Mouse (Mus musculus) gastrocnemius, postnatal 4 days (tissue): ENCODE data around the gene Eps8l1. TPM values are rescaled to one million over a fixed set of nuclear protein-coding genes. Genes with fewer than 3 reads are reported as not detected.
A peak's percentile ranks its signal among the peaks of the same experiment; 100 is the strongest.
"Not testable (repeated sequence)": the region's sequence is repeated elsewhere in the genome, so short reads cannot be mapped to it uniquely, and the experiment has no call there.

Source experiments
- DNase-seq, 2 experiments: peaks; one replicate each; pipeline ENCODE4 v3.0.0; 2021 to 2022; ENCODE audit warnings: low spot score in 2 of 2, mixed read lengths in 2 of 2
- total RNA-seq, 2 experiments: library from RNA; stranded (reverse); gene quantifications; 2 replicates each; pipeline ENCODE4 v1.2.3; 2021

The Eps8l1 gene
- total RNA-seq, 2 experiments from 2014 or later: 2.4 to 5.1 TPM

DNA sequence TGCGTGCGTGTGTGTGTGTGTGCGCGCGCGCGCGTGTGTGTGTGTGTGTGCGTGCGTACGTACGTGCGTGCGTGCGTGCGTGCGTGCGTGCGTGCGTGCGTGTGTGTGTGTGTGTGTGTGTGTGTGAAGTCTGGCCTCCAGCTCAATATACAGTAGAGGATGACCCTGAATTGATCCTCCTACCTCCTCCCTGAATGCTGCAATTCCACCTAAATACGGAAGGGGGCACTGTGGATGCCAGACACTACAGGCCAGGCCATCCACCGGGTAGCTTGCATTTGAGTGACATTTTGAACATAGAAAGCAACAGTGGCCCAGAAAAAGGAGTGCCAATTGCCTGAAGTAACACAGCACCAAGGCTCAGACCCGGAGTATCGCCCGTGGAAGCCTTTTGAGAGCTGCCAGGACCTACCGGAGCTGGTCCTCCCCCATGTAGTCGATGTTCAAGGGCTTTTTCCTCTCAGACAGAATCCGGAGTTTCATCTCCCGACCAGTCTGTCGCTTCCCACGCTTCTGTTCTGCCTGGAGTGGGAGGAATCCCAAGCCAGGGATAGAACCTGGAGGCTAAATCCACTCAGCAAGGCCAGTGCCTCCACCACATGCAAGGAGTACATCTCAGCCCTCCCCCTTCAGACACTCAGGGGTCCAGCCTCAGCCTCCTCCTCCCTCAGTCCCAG, 47.7 kb downstream of the Eps8l1 start:
- no peak for DNase-seq

DNA sequence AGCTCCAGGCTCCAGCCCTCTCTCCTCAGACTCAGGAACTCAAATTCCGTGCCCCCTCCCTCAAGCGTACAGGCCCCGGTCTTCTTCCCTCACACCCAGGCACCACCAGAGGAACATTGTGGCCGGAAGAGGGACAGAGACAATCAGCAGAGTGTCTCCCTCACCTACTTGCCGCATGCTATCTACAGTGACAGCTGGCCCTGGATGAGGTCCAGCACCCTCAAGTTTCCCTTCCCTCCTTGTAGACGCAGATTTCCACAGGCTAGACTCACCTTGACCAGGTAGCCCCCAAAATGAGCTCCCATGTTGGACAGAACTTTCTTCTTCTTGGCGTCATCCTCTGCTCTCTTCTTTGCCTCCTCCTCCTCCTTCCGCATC, 48.3 kb downstream of the Eps8l1 start:
- no peak for DNase-seq

DNA sequence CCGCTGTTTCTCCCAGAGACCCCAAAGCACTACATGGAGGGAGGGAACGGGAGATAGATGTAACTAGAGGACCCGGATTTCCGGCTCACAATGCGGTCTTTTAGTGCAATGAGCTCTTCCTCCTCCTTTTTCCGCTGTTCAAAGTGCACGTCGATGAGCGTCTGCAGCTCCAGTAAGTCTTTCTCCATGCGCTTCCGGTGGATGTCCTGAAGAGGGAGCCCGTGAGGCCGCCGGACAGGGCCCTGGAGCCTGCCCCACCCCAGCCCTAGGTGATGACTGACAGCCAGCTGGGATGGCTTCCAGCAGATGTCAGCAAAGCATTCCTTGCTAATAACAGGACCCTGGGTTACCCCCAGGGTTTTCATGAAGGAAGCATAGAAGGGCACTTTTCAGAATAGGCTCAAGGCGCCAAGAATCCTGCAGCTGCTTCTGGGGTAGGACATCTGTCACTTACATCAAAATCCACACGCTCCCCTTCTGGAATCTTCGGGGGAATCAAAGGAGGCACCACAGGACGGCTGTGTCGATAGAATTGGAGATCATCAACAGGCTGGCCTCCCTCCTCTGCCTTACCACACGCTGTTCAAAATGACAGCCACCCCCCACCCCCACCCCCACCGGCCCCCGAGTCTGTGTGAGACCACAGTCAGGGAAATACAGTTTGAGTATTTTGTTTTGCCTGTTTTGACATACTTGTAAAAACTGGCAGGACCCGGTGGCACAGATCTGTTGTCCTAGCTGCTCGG, 49.6 kb downstream of the Eps8l1 start:
- DNase-seq: peak; percentile 55 to 74

DNA sequence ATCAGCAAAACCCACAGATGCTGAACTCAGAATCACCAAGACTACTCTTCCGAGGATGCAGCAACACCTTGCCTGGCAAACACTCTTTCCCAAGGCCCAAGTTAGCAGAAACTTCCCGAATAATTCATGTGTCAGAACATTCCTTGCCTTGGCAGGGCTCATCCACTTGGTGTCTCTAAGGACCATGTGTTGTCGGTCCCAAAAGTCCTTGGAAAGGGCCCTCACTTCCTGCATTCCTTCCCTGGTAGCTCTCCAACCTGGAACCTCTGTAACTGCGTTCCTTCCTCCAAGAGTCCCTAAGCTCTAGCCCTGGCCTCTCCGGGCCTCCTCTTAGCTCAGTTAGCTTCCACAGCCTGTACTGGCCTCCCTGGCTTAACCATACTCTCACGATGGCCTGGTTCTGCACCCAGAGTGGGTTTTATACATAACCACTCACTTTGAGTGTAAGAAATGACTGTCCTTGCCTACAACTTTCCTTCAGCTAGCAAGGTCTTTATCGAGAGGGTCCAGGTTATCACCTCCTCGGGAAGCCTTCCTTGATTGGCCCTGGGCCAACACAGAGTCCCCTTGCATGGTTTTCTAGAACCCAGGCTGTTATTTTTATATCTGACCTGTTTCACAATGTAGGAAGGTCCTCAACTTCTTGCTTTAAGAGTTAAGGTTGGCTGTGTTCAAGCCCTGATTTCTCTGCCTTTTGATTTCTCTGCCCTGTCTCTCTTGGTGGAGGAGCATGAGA, 51.2 kb downstream of the Eps8l1 start:
- DNase-seq: no peak

DNA sequence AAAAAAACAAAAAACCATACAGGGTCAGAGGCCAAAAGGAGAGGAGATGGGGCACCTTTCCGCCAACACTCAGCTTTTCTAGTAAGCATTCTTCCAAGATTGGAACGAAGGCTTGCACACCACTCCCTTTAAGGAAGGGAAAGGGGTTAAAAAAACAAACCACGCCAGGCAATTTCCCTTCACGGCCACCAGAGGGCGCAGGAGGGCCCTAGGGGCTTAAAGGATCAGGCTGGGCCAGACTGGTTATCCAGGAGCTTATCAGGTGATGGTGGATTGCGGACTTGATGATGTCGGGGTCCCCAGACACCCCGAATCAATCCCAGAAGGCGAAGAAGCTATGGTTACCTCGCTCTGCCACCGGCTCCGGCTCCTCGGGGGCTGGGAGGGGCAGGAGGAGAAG, 52.8 kb downstream of the Eps8l1 start:
- no peak for DNase-seq

DNA sequence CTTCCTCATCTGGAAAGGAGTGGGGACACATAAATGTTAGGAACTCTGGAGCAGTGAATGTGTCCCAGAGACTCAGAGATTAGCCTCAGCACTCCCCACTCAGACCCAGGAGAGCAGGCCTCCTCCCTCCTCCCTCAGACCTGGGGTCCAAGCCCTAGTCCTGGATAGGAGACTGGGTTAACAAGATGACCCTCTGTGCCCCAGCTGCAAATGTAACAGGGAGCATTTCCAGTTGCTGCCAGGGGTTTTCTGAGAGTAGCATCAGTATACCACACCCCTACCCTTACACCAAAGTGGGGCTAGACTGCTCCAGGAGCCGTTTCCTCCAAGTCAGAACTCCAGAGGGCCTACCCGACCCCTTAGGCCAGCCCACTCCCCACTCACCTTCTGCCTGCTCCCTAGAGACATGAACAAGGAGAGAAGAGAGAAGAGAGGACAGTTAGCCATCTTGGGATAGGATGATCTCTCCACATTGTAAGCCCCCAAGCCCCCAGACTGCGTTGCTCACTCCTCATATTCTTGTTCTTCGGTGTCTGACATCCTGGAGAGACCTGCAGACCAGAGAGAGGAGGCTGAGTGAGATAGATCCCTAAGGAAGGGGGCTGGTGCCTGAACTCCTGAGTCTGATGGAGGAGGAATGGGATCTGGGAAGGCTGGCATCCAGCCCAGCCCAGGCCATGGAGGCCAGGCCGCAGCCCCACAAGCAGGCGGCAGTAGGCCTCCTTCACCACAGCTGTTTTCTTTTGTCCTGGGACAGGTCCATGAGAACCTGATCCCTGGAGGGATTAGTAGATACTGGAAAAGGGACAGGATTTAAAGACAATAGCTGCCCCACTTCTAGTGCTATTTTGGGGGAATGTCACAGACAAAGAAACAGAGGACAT, 53.6 kb downstream of the Eps8l1 start:
- peak in 1 of 2 experiments; percentile 52 for DNase-seq

DNA sequence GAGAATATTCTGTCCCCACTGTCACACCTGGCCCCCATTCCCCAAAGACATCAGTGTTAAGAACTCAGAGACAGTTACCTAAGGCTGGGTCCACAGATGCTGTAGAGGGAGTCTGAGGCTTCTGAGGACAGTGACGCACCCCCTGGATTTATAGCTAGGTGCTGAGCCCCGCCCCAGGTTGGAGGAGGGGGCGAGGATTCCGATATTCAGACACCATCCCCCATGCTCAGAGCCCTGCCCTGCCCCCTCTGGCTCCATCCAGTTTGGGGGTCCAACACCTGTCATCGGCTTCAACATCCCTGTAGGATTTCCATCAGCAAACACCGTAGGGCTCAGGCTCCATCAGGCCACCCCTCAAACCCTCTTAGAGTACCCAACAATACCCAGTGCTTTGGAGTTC, 55.4 kb downstream of the Eps8l1 start:
- no peak for DNase-seq

DNA sequence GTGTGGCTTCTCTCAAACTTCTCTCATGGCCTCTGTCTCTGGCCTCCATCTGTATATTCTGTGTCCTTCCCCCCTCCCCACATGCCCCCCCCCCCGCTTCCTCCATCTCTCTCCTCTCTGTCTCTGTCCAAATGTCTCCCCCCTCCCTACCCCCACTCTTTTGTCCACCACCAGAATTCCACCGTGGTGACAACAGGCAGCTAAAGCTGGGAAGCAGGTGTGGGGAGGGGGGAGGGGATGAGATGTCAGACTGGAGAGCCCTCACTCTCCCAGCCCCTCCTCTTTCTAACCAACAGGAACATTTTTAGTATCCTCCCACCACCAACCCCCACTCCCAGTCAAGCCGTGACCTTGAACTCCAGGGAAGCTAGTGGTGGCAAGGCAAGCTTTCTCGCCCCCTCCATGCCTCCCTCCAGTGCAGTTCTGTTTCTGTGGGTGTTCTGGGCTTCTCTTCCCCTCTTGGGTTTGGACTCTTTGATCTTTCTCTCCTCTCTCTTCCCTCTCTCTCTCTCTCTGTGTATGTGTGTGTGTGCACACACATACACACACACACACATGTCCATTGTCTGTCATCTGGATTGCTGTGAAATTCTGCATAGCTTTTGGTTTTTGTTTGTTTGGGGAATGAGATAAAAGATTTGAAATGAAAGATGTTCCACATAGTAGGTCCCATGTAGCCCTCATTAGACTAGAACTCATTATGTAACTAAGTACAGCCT, 56.0 kb downstream of the Eps8l1 start, which contains the start of gene Tnnt1:
Tnnt1 (minus strand) TSS at position 51 of the 719 bp plus-strand sequence.
- DNase-seq: no peak

DNA sequence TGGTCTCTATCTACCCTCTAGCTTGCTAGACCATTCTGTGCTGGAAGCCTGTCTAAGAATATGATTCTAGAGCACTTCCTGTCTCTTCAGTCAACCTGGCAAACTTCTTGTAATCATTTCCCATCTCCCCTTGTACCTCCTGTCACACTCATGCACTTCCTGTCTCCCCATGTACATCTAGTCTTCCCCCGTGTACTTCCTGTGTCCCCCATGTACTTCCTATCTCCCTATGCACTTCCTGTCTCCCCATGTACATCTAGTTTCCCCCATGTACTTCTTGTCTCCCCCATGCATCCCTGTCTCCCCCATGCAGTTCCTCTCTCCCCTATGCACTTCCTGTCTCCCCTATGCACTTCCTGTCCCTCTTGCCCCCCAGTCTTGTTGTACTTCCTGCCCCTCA, 58.0 kb downstream of the Eps8l1 start:
- no peak for DNase-seq

DNA sequence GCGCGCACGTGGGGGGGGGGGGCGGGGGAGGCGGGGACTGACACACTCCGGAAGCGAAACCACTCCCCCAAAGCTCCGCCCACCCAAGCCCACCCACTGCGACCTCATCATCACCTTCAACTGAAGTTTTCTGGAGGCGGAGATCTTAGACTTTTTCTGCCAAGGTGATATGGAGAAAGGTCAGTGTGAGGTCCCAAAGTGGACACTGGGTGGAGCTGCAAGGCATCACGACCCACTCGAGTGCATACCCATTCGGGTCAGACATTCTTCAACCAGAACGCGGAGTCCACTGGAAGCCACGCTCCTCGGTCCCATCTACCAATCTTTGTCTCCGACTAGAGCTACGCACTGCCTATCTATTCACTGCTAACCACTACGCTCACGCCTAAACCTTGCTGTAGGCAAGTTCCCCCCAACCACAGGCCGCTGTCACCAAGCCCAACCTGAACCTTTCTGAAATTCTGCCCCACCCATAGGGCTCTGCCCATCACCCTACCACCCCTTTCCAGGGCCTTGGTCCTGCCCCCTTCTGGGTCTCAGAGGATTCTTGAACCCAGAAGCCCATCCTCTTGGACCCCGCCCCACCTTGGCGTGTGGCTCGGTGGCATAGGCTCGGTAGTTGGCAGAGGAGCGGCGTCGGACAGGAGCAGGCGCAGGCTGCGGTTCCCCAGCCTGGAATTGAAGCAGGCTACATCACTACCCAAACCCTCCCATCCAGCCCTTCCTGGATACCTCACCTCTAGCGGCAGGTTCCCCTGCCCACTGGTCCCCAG, 60.9 kb downstream of the Eps8l1 start:
- no peak for DNase-seq

DNA sequence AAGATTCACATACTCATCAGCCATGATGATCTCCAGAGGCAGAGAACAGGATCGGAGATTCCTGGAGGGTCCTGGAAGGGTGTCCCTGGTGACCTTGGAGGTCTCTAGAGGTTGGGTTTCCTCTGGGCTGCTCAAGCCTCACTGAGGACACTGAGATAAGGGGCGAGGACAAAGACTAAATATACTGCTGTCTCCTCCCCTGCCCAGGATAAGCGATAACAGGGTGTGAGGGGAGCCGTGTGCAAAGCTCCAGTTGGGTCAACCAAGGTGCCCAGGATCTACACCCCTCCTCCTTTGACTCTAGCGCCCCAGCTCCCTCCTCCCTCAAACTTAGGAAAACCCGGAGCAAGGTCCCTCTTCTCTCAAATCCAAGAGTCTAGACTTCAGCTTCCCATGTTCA, 61.8 kb downstream of the Eps8l1 start:
- DNase-seq: no peak

DNA sequence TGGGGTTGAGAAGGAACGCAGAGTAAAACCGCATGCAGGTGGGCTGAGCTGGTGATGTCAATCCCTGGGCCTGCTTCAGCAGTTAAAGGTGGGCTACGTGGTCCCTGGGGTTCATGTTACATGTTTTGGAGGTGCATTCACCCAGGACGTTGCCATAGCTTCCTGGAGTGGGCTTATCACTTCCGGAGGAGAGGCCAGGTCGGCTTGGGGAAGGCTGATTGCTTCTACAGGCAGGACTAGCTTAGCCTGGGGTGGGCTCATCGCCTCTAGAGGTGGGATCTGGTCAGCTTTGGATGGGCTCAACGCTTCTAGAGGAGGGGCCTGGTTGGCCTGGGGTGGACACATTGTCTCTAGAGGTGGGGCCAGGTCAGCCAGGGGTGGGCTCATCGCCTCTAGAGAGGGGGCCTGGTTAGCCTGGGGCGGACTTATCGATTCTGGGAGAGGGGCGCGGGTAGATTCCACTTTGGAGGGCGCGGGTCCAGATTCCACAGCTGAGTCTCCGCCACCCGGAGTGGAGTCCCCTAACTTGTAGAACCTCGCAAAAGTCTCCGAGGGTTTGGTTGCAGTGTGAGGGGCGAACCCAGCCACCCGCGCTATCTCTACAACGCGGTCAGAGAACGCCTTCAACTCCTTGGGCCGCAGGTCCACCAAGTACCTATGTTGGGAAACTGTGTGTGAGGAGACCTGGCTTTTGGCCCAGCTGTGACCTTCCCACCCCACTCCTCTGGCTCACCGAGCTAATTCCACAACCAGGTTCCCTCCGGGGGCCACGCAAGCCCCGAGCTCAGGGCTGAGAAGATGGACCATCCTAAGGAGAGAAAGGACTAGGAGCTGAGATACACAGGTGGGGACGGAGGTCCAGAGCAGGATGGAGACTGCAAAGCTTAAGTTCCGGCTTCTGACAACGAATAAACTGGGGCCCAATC, 63.0 kb downstream of the Eps8l1 start:
- no peak for DNase-seq

DNA sequence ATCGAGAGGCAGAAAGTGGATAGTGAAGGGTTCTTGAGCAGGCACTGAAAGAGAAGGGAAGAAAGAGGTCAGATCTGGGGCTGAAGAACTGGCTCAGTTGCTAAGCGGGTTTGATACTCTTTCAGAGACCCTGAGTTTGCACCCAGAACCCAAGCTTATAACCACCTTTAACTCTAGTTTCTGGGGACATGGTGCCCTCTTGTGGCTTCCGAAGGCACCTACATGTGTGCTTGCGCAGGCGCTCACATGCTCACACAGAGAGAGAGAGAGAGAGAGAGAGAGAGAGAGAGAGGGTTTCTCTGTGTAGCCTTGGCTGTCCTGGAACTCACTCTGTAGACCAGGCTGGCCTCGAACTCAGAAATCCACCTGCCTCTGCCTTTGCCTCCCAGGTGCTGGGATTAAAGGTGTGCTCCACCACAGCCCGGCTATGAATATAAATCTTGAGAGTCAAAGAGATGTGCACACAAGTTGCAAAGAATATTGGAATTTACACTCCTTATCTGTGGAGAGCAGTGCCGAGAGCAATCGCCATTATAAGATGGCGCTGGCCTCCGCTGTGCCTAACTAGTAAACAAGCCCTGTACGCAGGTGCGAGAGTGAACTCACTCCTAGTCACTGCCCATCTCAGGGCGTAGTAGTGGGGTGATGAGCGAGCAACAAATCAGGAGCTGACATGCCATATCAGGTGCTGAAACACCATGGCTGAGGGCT, 63.9 kb downstream of the Eps8l1 start, which contains the start of gene Tnni3:
Tnni3 (minus strand) TSS at position 18 of the 711 bp plus-strand sequence.
- DNase-seq: not testable (repeated sequence)

DNA sequence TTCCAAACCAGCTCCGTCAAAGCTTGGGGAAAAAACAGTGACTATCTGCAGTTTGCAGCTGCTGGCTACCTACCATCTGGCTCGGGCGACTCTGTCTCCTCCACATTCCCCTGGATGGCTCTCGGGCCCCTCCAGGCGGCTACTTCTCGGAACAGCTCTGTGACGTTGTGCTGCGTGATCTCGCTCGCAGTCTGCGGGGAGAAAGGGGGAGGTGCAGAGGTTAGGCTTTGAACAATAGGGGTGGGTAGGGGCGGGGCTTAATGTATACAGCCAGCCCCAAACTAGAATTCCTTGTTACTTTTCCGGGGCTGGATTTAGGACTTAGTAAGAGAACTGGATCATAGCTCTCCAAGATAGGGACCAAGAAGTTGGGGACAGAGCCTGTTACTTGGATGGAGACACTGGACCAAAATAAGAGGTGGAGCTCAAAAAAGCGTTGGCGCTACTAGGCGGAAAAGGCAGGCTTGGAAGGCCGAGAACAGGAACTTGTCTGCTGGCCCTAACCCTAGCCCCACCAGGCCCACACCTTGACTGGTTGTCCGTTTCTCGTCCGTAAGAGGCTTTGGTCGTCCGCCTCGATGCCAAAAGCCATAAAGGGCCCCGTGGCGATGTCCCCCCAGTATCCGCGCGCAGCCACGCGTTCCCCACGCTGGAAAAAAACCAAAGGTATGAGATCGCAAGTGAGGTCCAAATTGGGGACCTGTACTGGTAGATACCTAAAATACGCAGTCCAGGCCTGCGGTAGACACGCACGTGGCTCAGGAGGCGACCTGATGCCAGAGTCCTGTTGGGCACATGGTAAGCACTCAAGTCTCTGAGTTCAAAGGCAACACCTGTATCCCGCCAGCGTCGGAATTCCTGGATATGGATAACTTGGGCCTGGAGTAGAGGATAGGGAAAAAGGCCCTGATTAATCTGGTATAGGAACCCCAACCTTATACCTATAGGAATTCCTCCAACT, 66.1 kb downstream of the Eps8l1 start:
- peak; percentile 70 to 86 for DNase-seq

DNA sequence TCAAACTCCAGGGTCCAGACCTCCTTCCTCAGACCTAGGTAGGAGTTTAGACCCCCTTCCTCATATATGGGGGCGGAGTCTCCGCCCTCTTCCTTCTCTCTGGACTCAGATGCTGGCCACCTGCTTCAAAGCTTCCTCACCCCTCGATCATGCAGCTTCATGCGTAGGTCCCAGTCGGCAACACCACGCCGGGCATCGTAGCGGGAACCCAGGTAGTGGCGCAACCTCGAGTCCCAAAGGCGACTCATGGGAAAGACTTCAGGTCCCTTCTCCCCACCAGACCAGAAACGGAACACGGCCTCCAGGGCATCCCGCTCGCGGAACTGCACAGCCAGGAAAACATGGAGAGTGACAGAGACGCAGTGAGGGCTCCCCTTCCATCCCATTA, 66.8 kb downstream of the Eps8l1 start:
- DNase-seq: no peak
